In the genomic region with DNA sequence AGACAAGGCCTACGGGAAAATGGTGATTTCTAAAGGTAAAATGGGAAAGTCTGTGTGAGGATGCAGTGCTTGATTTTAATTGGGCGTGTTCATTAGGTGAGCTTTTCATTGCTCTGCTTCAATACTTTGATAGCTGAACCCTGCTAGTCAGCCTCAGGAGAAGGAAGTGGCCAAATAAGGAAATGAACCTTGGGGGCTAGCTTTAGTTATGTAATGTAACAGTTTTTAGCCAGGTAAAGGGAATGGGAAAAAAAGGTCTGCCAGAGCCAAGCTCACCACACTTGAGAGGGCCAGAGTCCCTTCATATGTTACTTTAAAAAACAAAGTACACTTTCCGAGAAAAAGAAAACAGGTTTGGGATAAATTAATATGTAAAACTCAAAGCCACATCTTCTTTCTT, we compare ENCODE assay signal across 23 mouse cellular contexts. TPM values are rescaled to one million over a fixed set of nuclear protein-coding genes. Genes with fewer than 3 reads are reported as not detected.
A peak's percentile ranks its signal among the peaks of the same experiment; 100 is the strongest.
DNase-seq lines count a peak whose midpoint lies in the region; ATAC-seq and TF ChIP-seq lines count a peak whose summit lies in the region.
"Had no signal": no experiment of that assay in that cellular context is flagged by ENCODE, and none has a peak within 500 bp of the region (broad histone marks: within the 10 kb centered on the region; RNA-seq: fewer than 3 reads in every experiment).

No protein-coding gene starts in this region.

- H3K27ac ChIP-seq in kidney, adult 2 months (ENCODE audit: insufficient read depth, low read depth, low read length) = peak overlapping the region; percentile 63; the same call in 1 of the 2 replicates
- no peak overlapping the region for H3K27ac ChIP-seq in kidney, embryonic 14.5 days (ENCODE audit: low read depth, low read length)
- no peak overlapping the region for H3K27ac ChIP-seq in kidney, embryonic 16.5 days (ENCODE audit: low read length)
- no peak overlapping the region for H3K27ac ChIP-seq in midbrain, embryonic 11.5 days (ENCODE audit: low read depth, low read length)
- no peak overlapping the region for H3K27ac ChIP-seq in midbrain, embryonic 15.5 days
- H3K27ac ChIP-seq in intestine, postnatal 0 days (ENCODE audit: low read depth, low read length) = no peak overlapping the region
- H3K27ac ChIP-seq: embryonic facial prominence, embryonic 13.5 days; embryonic facial prominence, embryonic 15.5 days; forebrain, embryonic 10.5 days; forebrain, embryonic 12.5 days had no signal

- TF ChIP-seq CTCF in kidney, adult 2 months (conservative IDR thresholded peaks at IDR 0.05; ENCODE audit: insufficient read depth, insufficient read length, low read depth, low read length) = no peak
- no peak for TF ChIP-seq CTCF in intestine, postnatal 0 days (IDR thresholded peaks at IDR 0.05; ENCODE audit: low read depth)

- no peak overlapping the region for H3K9ac ChIP-seq in kidney, embryonic 14.5 days (ENCODE audit: low read depth, low read length)
- H3K9ac ChIP-seq in kidney, embryonic 16.5 days (replicated peaks; ENCODE audit: low read length) = no peak overlapping the region
- H3K9ac ChIP-seq in midbrain, embryonic 11.5 days (ENCODE audit: low read length) = no peak overlapping the region
- H3K9ac ChIP-seq in midbrain, embryonic 15.5 days = no peak overlapping the region
- no peak overlapping the region for H3K9ac ChIP-seq in intestine, postnatal 0 days (ENCODE audit: low read depth, low read length)
- H3K9ac ChIP-seq: embryonic facial prominence, embryonic 13.5 days; embryonic facial prominence, embryonic 15.5 days; forebrain, embryonic 12.5 days had no signal

- no peak overlapping the region for H3K4me2 ChIP-seq in kidney, embryonic 14.5 days (replicated peaks; ENCODE audit: low read depth, low read length)
- H3K4me2 ChIP-seq in kidney, embryonic 16.5 days (replicated peaks; ENCODE audit: low read depth, low read length) = no peak overlapping the region
- no peak overlapping the region for H3K4me2 ChIP-seq in midbrain, embryonic 11.5 days
- no peak overlapping the region for H3K4me2 ChIP-seq in midbrain, embryonic 15.5 days
- H3K4me2 ChIP-seq in intestine, postnatal 0 days (replicated peaks; ENCODE audit: low read depth) = no peak overlapping the region
- H3K4me2 ChIP-seq: embryonic facial prominence, embryonic 13.5 days; embryonic facial prominence, embryonic 15.5 days; forebrain, embryonic 12.5 days had no signal

- DNase-seq in kidney, adult 2 months = peak; percentile 75
- peak; percentile 82 for DNase-seq in kidney, adult 9 months
- peak; percentile 62 for DNase-seq in midbrain, embryonic 11.5 days (ENCODE audit: low spot score, missing footprints)
- DNase-seq: adrenal gland, adult 2 months; adrenal gland, postnatal 10 days; adrenal gland, postnatal 25 days; cerebellum, adult 11 months; cerebellum, adult 18-20 months; cerebellum, adult 8-10 months; cerebellum, adult 9-11 months; cerebellum, postnatal 14 days; cerebellum, postnatal 36 days; embryo, embryonic 11 days had no signal

- H3K4me3 ChIP-seq in kidney, adult 2 months (ENCODE audit: insufficient read depth, low read depth, low read length) = no peak overlapping the region
- no peak overlapping the region for H3K4me3 ChIP-seq in kidney, embryonic 14.5 days (ENCODE audit: low read length)
- no peak overlapping the region for H3K4me3 ChIP-seq in kidney, embryonic 16.5 days (ENCODE audit: low read length)
- H3K4me3 ChIP-seq in midbrain, embryonic 11.5 days (ENCODE audit: low read depth, low read length) = no peak overlapping the region
- no peak overlapping the region for H3K4me3 ChIP-seq in midbrain, embryonic 15.5 days
- no peak overlapping the region for H3K4me3 ChIP-seq in intestine, postnatal 0 days (ENCODE audit: low read depth, low read length)
- H3K4me3 ChIP-seq: embryonic facial prominence, embryonic 13.5 days; embryonic facial prominence, embryonic 15.5 days; erythroblast, embryonic 14.5 days; forebrain, embryonic 10.5 days; forebrain, embryonic 12.5 days had no signal

- no peak for ATAC-seq in kidney, embryonic 14.5 days (ENCODE audit: low FRiP score, low TSS enrichment)
- ATAC-seq in kidney, embryonic 16.5 days (ENCODE audit: low FRiP score, low TSS enrichment) = no peak
- no peak for ATAC-seq in midbrain, embryonic 11.5 days (ENCODE audit: low FRiP score)
- ATAC-seq in midbrain, embryonic 15.5 days (replicated peaks) = no peak
- ATAC-seq in intestine, postnatal 0 days = no peak
- ATAC-seq: forebrain, embryonic 14.5 days had no signal

- peaks cover 17% of the 10 kb centered on the region for H3K4me1 ChIP-seq in kidney, adult 2 months (ENCODE audit: control insufficient read depth, insufficient read depth, low read length)
- H3K4me1 ChIP-seq in kidney, embryonic 14.5 days (ENCODE audit: control insufficient read depth, insufficient read depth, low read length) = peaks cover 5% of the 10 kb centered on the region; the same call in 1 of the 2 replicates
- peaks cover 11% of the 10 kb centered on the region; the same call in 1 of the 2 replicates for H3K4me1 ChIP-seq in kidney, embryonic 16.5 days (ENCODE audit: insufficient read depth, low read length)
- H3K4me1 ChIP-seq in midbrain, embryonic 11.5 days (ENCODE audit: control insufficient read depth, insufficient read depth, low read length) = no peaks in the 10 kb centered on the region
- H3K4me1 ChIP-seq in midbrain, embryonic 15.5 days = no peaks in the 10 kb centered on the region
- H3K4me1 ChIP-seq in intestine, postnatal 0 days (replicated peaks; ENCODE audit: control insufficient read depth, insufficient read depth, low read length) = 0 out of 2 replicates have a peak, but pooled peaks cover 7% of the 10 kb centered on the region
- H3K4me1 ChIP-seq: embryonic facial prominence, embryonic 13.5 days; embryonic facial prominence, embryonic 15.5 days; forebrain, embryonic 12.5 days had no signal

- H3K36me3 ChIP-seq in kidney, adult 2 months (ENCODE audit: control insufficient read depth, insufficient read depth, low read length) = no peaks in the 10 kb centered on the region
- no peaks in the 10 kb centered on the region for H3K36me3 ChIP-seq in kidney, embryonic 14.5 days (ENCODE audit: control insufficient read depth, insufficient read depth, low read length)
- no peaks in the 10 kb centered on the region for H3K36me3 ChIP-seq in kidney, embryonic 16.5 days (ENCODE audit: insufficient read depth, low read length)
- no peaks in the 10 kb centered on the region for H3K36me3 ChIP-seq in midbrain, embryonic 11.5 days (ENCODE audit: control insufficient read depth, insufficient read depth, low read length)
- no peaks in the 10 kb centered on the region for H3K36me3 ChIP-seq in midbrain, embryonic 15.5 days (replicated peaks)
- H3K36me3 ChIP-seq in intestine, postnatal 0 days (ENCODE audit: control insufficient read depth, insufficient read depth) = no peaks in the 10 kb centered on the region
- H3K36me3 ChIP-seq: embryonic facial prominence, embryonic 13.5 days; embryonic facial prominence, embryonic 15.5 days; forebrain, embryonic 10.5 days; forebrain, embryonic 12.5 days had no signal

- no peaks in the 10 kb centered on the region for H3K9me3 ChIP-seq in kidney, embryonic 14.5 days (ENCODE audit: control insufficient read depth, low read length)
- H3K9me3 ChIP-seq in kidney, embryonic 16.5 days (ENCODE audit: low read length) = no peaks in the 10 kb centered on the region
- H3K9me3 ChIP-seq in midbrain, embryonic 11.5 days (ENCODE audit: control insufficient read depth, low read length) = no peaks in the 10 kb centered on the region
- H3K9me3 ChIP-seq in midbrain, embryonic 15.5 days = no peaks in the 10 kb centered on the region
- no peaks in the 10 kb centered on the region for H3K9me3 ChIP-seq in intestine, postnatal 0 days (ENCODE audit: control insufficient read depth)
- H3K9me3 ChIP-seq: embryonic facial prominence, embryonic 13.5 days; embryonic facial prominence, embryonic 15.5 days; forebrain, embryonic 10.5 days; forebrain, embryonic 12.5 days had no signal

- no peak for TF ChIP-seq POLR2A in kidney, adult 2 months (IDR thresholded peaks at IDR 0.05; ENCODE audit: low read depth, low read length)

- WGBS in kidney, adult 2 months = 57% methylated on average over 3 of the region's 3 CpGs
- WGBS in kidney, embryonic 14.5 days = 83% methylated on average over 3 of the region's 3 CpGs
- 79% methylated on average over 3 of the region's 3 CpGs for WGBS in kidney, embryonic 16.5 days
- WGBS in midbrain, embryonic 11.5 days = 83% methylated on average over 3 of the region's 3 CpGs
- 78% methylated on average over 3 of the region's 3 CpGs for WGBS in midbrain, embryonic 15.5 days
- 90% methylated on average over 3 of the region's 3 CpGs for WGBS in intestine, postnatal 0 days

- H3K27me3 ChIP-seq in kidney, adult 2 months (replicated peaks; ENCODE audit: control insufficient read depth, insufficient read depth, low read length) = no peaks in the 10 kb centered on the region
- no peaks in the 10 kb centered on the region for H3K27me3 ChIP-seq in kidney, embryonic 14.5 days (ENCODE audit: control insufficient read depth, insufficient read depth, low read length)
- H3K27me3 ChIP-seq in kidney, embryonic 16.5 days (ENCODE audit: insufficient read depth, low read length) = no peaks in the 10 kb centered on the region
- H3K27me3 ChIP-seq in midbrain, embryonic 11.5 days (ENCODE audit: control insufficient read depth, insufficient read depth, low read length) = no peaks in the 10 kb centered on the region
- no peaks in the 10 kb centered on the region for H3K27me3 ChIP-seq in midbrain, embryonic 15.5 days (replicated peaks)
- H3K27me3 ChIP-seq in intestine, postnatal 0 days (replicated peaks; ENCODE audit: control insufficient read depth, insufficient read depth, low read length) = no peaks in the 10 kb centered on the region
- H3K27me3 ChIP-seq: embryonic facial prominence, embryonic 13.5 days; embryonic facial prominence, embryonic 15.5 days; forebrain, embryonic 12.5 days had no signal

RNA-seq across cellular contexts. Expression of a gene that starts 11.5 kb away (rescaled TPM):
- 33.1 and 35.9 TPM in 2 replicates for polyA plus RNA-seq in kidney, adult 2 months (2012; rRNA removed)
- polyA plus RNA-seq in kidney, embryonic 14.5 days (2014; fragmentation: Nextera tagmentation; extraction: Ambion mirVana) = 10.0 and 14.2 TPM in 2 replicates
- polyA plus RNA-seq in kidney, embryonic 16.5 days (2015; fragmentation: Nextera tagmentation; extraction: Ambion mirVana) = 22.8 and 23.0 TPM in 2 replicates
- polyA plus RNA-seq in midbrain, embryonic 11.5 days (2014; fragmentation: Nextera tagmentation; extraction: Ambion mirVana) = 4.9 and 6.0 TPM in 2 replicates
- 5.7 and 6.1 TPM in 2 replicates for polyA plus RNA-seq in midbrain, embryonic 15.5 days (2015; fragmentation: Nextera tagmentation; extraction: Ambion mirVana)
- polyA plus RNA-seq in intestine, postnatal 0 days (2015; fragmentation: Nextera tagmentation; extraction: Ambion mirVana) = 21.6 and 21.9 TPM in 2 replicates
